Mouse (Mus musculus): ENCODE data around the gene Spata2.

DNA sequence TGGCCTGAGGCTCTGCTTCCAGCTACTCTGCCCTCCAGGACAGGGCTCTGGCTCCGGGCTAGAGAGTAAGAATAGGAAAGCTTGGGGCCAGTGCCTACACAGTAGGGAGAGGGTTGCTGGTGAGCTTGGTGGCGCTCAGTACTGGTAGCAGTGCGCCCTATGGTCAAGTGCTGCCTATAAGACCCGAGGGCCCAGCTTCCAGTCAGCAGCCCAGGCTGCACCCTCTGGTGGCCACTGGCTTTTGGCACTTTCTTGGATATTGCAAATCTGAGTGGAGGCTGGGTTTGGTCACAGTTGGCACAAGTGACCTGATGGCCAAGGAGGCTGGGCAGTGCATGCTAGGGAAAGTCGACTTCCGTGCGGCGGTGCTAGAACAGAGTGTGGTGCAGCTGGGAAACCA, 42.0 kb downstream of the Spata2 start:
- TF ChIP-seq CTCF (IDR thresholded peaks at IDR 0.05; ENCODE audit: low read depth) (peak; percentile 44), EP300 (IDR thresholded peaks at IDR 0.05; ENCODE audit: low read depth) (no peak)
